Comparison of ENCODE assay signal across 9 mouse cellular contexts in genomic region chr10:121089312-121089711, GRCm38 (mm10). TPM values are rescaled to one million over a fixed set of nuclear protein-coding genes. Genes with fewer than 3 reads are reported as not detected.
DNase-seq lines count a peak whose midpoint lies in the region; ATAC-seq lines count a peak whose summit lies in the region.
"Had no signal": no experiment of that assay in that cellular context is flagged by ENCODE, and none has a peak within 500 bp of the region (broad histone marks: within the 10 kb centered on the region; RNA-seq: fewer than 3 reads in every experiment).

No protein-coding gene starts in this region.

- H3K9me3 ChIP-seq in hindbrain, embryonic 12.5 days (replicated peaks), result no peaks in the 10 kb centered on the region
- H3K9me3 ChIP-seq in hindbrain, embryonic 14.5 days (ENCODE audit: control insufficient read depth, low read length), result no peaks in the 10 kb centered on the region
- no peaks in the 10 kb centered on the region for H3K9me3 ChIP-seq in embryonic facial prominence, embryonic 15.5 days (replicated peaks)
- H3K9me3 ChIP-seq in neural tube, embryonic 15.5 days (replicated peaks), result no peaks in the 10 kb centered on the region

- peak overlapping the region; percentile 13 for H3K4me2 ChIP-seq in hindbrain, embryonic 12.5 days (replicated peaks)
- H3K4me2 ChIP-seq in hindbrain, embryonic 14.5 days (replicated peaks), result no peak overlapping the region
- peak overlapping the region; percentile 39 for H3K4me2 ChIP-seq in embryonic facial prominence, embryonic 15.5 days (replicated peaks)
- peak overlapping the region; percentile 28 for H3K4me2 ChIP-seq in neural tube, embryonic 15.5 days

- H3K36me3 ChIP-seq in hindbrain, embryonic 12.5 days, result no peaks in the 10 kb centered on the region
- no peaks in the 10 kb centered on the region for H3K36me3 ChIP-seq in hindbrain, embryonic 14.5 days (replicated peaks; ENCODE audit: control insufficient read depth, insufficient read depth)
- H3K36me3 ChIP-seq in embryonic facial prominence, embryonic 15.5 days, result no peaks in the 10 kb centered on the region
- no peaks in the 10 kb centered on the region for H3K36me3 ChIP-seq in neural tube, embryonic 15.5 days

- 11% methylated on average over 6 of the region's 6 CpGs for WGBS in hindbrain, embryonic 12.5 days
- 6% methylated on average over 6 of the region's 6 CpGs for WGBS in hindbrain, embryonic 14.5 days
- 1% methylated on average over 6 of the region's 6 CpGs for WGBS in embryonic facial prominence, embryonic 15.5 days
- WGBS in neural tube, embryonic 15.5 days, result 9% methylated on average over 6 of the region's 6 CpGs

- 0 out of 2 replicates have a peak, but pooled peaks cover 5% of the 10 kb centered on the region for H3K4me1 ChIP-seq in hindbrain, embryonic 12.5 days
- H3K4me1 ChIP-seq in hindbrain, embryonic 14.5 days (replicated peaks; ENCODE audit: control insufficient read depth, insufficient read depth, low read length), result no peaks in the 10 kb centered on the region
- peaks cover 9% of the 10 kb centered on the region for H3K4me1 ChIP-seq in embryonic facial prominence, embryonic 15.5 days
- H3K4me1 ChIP-seq in neural tube, embryonic 15.5 days, result no peaks in the 10 kb centered on the region

- H3K27me3 ChIP-seq in hindbrain, embryonic 12.5 days, result no peaks in the 10 kb centered on the region
- no peaks in the 10 kb centered on the region for H3K27me3 ChIP-seq in hindbrain, embryonic 14.5 days (ENCODE audit: control insufficient read depth, insufficient read depth, low read length)
- H3K27me3 ChIP-seq in embryonic facial prominence, embryonic 15.5 days, result no peaks in the 10 kb centered on the region
- no peaks in the 10 kb centered on the region for H3K27me3 ChIP-seq in neural tube, embryonic 15.5 days (replicated peaks)

- ATAC-seq in hindbrain, embryonic 12.5 days (ENCODE audit: low FRiP score), result no peak
- ATAC-seq in hindbrain, embryonic 14.5 days (ENCODE audit: low FRiP score), result no peak
- ATAC-seq in embryonic facial prominence, embryonic 15.5 days (ENCODE audit: insufficient number of reproducible peaks, low FRiP score, low TSS enrichment, low read depth), result no peak
- ATAC-seq in neural tube, embryonic 15.5 days (ENCODE audit: low FRiP score), result no peak

- H3K9ac ChIP-seq in hindbrain, embryonic 12.5 days, result no peak overlapping the region
- H3K9ac ChIP-seq in hindbrain, embryonic 14.5 days, result no peak overlapping the region
- H3K9ac ChIP-seq in embryonic facial prominence, embryonic 15.5 days, result no peak overlapping the region
- no peak overlapping the region for H3K9ac ChIP-seq in neural tube, embryonic 15.5 days (replicated peaks)

- no peak overlapping the region for H3K4me3 ChIP-seq in hindbrain, embryonic 12.5 days
- H3K4me3 ChIP-seq in hindbrain, embryonic 14.5 days (replicated peaks; ENCODE audit: low read length), result no peak overlapping the region
- H3K4me3 ChIP-seq in embryonic facial prominence, embryonic 15.5 days (replicated peaks), result peak overlapping the region; percentile 15; the same call in 1 of the 2 replicates
- no peak overlapping the region for H3K4me3 ChIP-seq in neural tube, embryonic 15.5 days (replicated peaks)
- H3K4me3 ChIP-seq: erythroblast, embryonic 14.5 days had no signal

- no peak overlapping the region for H3K27ac ChIP-seq in hindbrain, embryonic 12.5 days
- no peak overlapping the region for H3K27ac ChIP-seq in hindbrain, embryonic 14.5 days
- no peak overlapping the region for H3K27ac ChIP-seq in embryonic facial prominence, embryonic 15.5 days (replicated peaks)
- no peak overlapping the region for H3K27ac ChIP-seq in neural tube, embryonic 15.5 days (replicated peaks)

- no peak for DNase-seq in hindbrain, embryonic 14.5 days (ENCODE audit: low spot score)
- DNase-seq in kidney, postnatal 14 days, result peak; percentile 16
- DNase-seq in urinary bladder, postnatal 25 days (ENCODE audit: low spot score), result no peak
- DNase-seq in layer of hippocampus, postnatal 36 days, result no peak
- no peak for DNase-seq in cerebellum, postnatal 36 days

RNA-seq across cellular contexts. Expression of gene Wif1, which starts 55.6 kb away (rescaled TPM):
- 8.4 and 9.2 TPM in 2 replicates for polyA plus RNA-seq in hindbrain, embryonic 12.5 days (2016; fragmentation: Nextera tagmentation; extraction: Ambion mirVana)
- 6.1 and 7.4 TPM in 2 replicates for polyA plus RNA-seq in hindbrain, embryonic 14.5 days (2014; fragmentation: Nextera tagmentation; extraction: Ambion mirVana)
- 89.0 and 92.7 TPM in 2 replicates for polyA plus RNA-seq in embryonic facial prominence, embryonic 15.5 days (2015; fragmentation: Nextera tagmentation; extraction: Ambion mirVana)
- polyA plus RNA-seq in neural tube, embryonic 15.5 days (2015; fragmentation: Nextera tagmentation; extraction: Ambion mirVana), result 4.3 and 7.4 TPM in 2 replicates
- 1 to 10 TPM in 1 of 2 experiments, under 1 TPM in 1; 0.63 to 1.4 TPM for total RNA-seq in layer of hippocampus, postnatal 36 days (2021)
- polyA plus RNA-seq: erythroblast, embryonic 14.5 days had no signal
